Mouse (Mus musculus) telencephalon, adult 2 months (tissue): ENCODE measurements around the gene Fam53b.

ENCODE experiments used
- DNase-seq: peaks from one replicate; pipeline ENCODE4 v3.0.0-alpha.2; 2011; ENCODE audit warnings: low read depth, low spot score

The Fam53b gene

GRCm38 (mm10) chr7:132766235-132766871 is 47.3 kb downstream of the Fam53b start:
- DNase-seq = no peak

- DNase-seq = no peak
Observed at GRCm38 (mm10) chr7:132765629-132766186, 48.0 kb downstream of the Fam53b start.

GRCm38 (mm10) chr7:132764896-132765491 is 48.7 kb downstream of the Fam53b start:
- DNase-seq = no peak

GRCm38 (mm10) chr7:132764314-132764713 is 49.4 kb downstream of the Fam53b start:
- DNase-seq = peak; percentile 71

GRCm38 (mm10) chr7:132763911-132764310 is 49.8 kb downstream of the Fam53b start:
- no peak for DNase-seq

- DNase-seq = peak; percentile 80
Observed at GRCm38 (mm10) chr7:132763351-132763750, 50.3 kb downstream of the Fam53b start.

- no peak for DNase-seq
Observed at GRCm38 (mm10) chr7:132761409-132761808, 52.3 kb downstream of the Fam53b start.

- no peak for DNase-seq
Observed at GRCm38 (mm10) chr7:132760589-132761180, 53.0 kb downstream of the Fam53b start.

GRCm38 (mm10) chr7:132759926-132760325 is 53.8 kb downstream of the Fam53b start:
- no peak for DNase-seq

- DNase-seq = no peak
Observed at GRCm38 (mm10) chr7:132759405-132759891, 54.2 kb downstream of the Fam53b start.

- no peak for DNase-seq
Observed at GRCm38 (mm10) chr7:132758875-132759274, 54.8 kb downstream of the Fam53b start.

GRCm38 (mm10) chr7:132756325-132756724 is 57.4 kb downstream of the Fam53b start:
- no peak for DNase-seq

GRCm38 (mm10) chr7:132754389-132754750 is 59.3 kb downstream of the Fam53b start:
- DNase-seq = no peak

GRCm38 (mm10) chr7:132753518-132754388 is 59.9 kb downstream of the Fam53b start:
- no peak for DNase-seq

GRCm38 (mm10) chr7:132751716-132752115 is 62.0 kb downstream of the Fam53b start:
- no peak for DNase-seq

GRCm38 (mm10) chr7:132749504-132749903 is 64.2 kb downstream of the Fam53b start:
- DNase-seq = no peak

GRCm38 (mm10) chr7:132748076-132748769 is 65.5 kb downstream of the Fam53b start:
- no peak for DNase-seq

- no peak for DNase-seq
Observed at GRCm38 (mm10) chr7:132747096-132747495, 66.6 kb downstream of the Fam53b start.

GRCm38 (mm10) chr7:132742912-132743311 is 70.8 kb downstream of the Fam53b start:
- DNase-seq = no peak

- no peak for DNase-seq
Observed at GRCm38 (mm10) chr7:132739829-132740228, 73.9 kb downstream of the Fam53b start.

- DNase-seq = no peak
Observed at GRCm38 (mm10) chr7:132738844-132739243, 74.8 kb downstream of the Fam53b start.
